Mouse (Mus musculus) ES-E14 (cell line): ENCODE measurements around the gene Kmt5c.

ENCODE experiments used
- CHD2 ChIP-seq: IDR thresholded peaks from 2 replicates; pipeline ENCODE4 v1.6.1; 2014; ENCODE audit warnings: mild to moderate bottlenecking, low read depth, low read length, inconsistent platforms
- MAFK ChIP-seq: IDR thresholded peaks from 2 replicates; pipeline ENCODE4 v1.6.1; 2014; ENCODE audit warnings: mild to moderate bottlenecking, low read depth, low read length, inconsistent platforms; ENCODE audit not compliant: insufficient read depth

GRCm38 (mm10) chr7:4783667-4784268 lies 43.9 kb downstream of the Kmt5c start:
- TF ChIP-seq CHD2 (no peak), MAFK (no peak)
